Mouse (Mus musculus) mammary gland, adult 2 months (tissue): ENCODE results near the gene Hipk1. TPM values are rescaled to one million over a fixed set of nuclear protein-coding genes. Genes with fewer than 3 reads are reported as not detected.

Experiments used
- polyA plus RNA-seq: library from polyadenylated mRNA; depleted of rRNA; stranded (reverse); fragments of >200 nt; gene quantifications from 2 replicates; pipeline ENCODE4 v1.2.3, GENCODE M21; 2012; ENCODE audit warnings: low replicate concordance; rRNA removed

The Hipk1 gene
- polyA plus RNA-seq: 81.0 and 97.1 TPM in 2 replicates

DNA sequence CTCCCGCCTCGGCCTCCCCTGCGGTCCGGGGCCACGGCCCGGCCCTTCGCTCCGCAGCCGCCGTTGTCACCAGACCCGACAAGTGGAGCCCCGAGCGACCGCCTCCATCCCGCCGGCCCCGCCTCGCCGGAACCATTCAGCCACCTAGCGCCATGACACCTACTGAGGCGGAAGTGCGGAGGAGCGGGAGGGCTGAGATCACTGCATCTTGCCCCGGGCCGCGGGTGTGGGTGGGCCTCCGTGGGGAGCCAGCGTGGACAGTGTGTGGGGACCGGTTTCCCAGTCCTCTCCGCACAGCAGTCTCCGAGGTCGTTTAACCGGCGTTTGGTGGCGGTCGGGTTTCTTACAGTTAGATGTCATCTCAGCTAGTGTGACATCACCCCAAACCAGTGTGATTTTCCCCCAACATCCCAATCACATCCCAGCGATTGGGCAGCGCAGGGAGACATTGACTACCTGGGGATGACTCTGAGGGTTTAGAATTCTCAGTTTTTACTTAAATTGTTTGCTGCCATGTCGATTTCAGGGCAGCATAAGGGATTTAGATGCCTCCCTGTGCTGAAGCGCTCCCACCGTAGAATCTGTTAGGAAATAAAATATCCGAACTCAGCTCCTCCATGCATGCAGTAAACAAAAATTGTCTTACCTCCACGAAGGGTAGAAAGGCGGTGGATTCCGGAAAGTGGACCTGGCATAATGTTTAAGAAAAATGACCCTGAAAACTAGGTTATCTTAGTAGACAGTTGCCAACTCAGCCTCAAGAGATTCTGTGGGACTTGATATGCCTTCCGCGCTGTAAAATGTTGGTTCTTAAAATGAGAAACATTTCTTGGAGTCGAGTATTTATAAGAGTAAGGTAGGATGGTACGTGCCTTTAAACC, at the start of gene Hipk1:
Hipk1 (minus strand) TSS at position 334 of the 881 bp plus-strand sequence.

DNA sequence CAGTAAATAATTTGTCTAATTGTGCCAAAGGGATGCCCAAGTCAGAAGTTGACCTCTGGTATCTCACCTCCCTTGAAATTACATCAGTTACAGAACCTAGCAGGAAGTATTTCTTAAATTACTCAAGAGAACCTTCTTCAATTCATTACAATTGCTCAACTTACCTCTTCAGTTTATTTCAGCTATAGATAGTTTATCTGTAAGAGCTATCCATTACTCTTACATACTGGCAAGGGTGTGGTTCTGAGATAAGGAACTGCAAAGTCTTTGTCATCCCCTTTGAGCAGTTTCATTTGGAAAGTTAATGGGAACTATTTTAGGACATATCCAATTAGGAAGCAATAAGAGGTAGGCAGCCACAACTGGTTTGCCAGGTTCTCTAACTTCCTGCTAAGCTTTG, 41.1 kb upstream of the Hipk1 start, which contains the start of gene Bcl2l15:
Bcl2l15 (plus strand) TSS at position 176 of the 400 bp plus-strand sequence.

DNA sequence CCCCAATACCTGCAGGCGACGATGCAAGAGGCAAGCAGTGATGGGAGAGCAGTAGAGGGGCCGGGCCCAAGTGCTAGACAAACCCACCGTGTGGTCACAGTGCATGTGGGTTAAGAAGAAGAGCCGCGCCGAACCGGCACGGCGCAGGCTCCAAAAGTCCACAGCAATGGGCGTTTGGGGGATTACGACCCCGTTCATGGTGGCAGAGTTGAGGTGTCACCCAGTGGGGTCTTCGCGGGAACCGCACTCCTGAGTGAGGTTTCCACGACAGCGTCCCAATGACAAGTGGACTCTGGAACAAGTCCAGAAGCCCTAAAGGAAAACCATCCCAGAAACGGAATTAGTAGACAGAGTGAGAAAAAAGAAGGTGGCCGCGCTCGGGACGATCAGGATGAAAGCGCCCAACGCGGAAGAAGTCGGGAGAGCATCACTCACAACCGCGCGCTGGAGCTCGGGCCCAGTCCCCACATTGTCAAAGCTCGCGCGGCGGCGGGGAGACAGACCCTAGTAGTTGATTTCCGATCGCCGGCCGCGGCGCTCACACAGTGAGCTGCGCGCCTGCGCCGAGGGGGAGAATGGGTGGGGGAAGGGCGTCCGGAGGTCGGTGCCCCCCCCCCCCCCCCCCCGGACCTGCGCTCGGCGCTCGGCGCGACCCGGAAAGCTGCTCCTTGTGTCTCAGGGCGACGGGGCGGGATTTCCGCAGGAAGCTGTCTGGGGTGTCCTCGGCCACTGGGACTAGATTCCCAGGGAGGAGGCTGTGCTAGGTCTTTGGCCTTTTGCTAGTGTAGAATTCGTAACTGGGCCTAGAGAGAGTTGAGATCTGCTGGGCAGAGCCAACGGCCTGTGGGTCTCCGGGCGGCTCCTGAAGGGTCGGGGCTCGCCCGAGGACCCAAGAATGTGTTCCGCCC, 17.8 kb upstream of the Hipk1 start, which contains the start of the genes Dclre1b, Ap4b1 and Gm43064:
Dclre1b (minus strand) TSS at position 554 of the 908 bp plus-strand sequence.
Ap4b1 (plus strand) TSS at position 630 of the 908 bp plus-strand sequence.
Gm43064 (plus strand) TSS at position 683 of the 908 bp plus-strand sequence.

DNA sequence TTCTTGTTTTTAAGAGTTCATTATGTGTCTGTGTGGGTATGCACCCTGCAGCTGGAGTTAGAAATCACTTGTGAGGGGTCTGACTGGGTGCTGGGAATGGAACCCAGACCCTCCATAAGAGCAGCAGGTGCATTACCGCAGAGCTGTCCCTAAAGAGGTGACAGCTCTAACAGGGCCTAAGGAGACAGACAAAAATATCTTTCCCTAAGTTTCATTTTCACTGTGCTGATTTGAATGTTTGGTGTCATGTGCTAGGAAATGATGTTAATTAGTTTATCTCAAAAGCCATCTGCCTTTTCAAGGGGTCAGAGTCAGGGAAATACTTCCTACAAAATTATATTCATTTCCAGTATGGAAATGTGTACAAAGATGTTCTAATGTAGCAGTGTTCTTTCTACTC, 52.0 kb downstream of the Hipk1 start, which contains the start of gene Gm10964:
Gm10964 (plus strand) TSS at position 38 of the 400 bp plus-strand sequence.

DNA sequence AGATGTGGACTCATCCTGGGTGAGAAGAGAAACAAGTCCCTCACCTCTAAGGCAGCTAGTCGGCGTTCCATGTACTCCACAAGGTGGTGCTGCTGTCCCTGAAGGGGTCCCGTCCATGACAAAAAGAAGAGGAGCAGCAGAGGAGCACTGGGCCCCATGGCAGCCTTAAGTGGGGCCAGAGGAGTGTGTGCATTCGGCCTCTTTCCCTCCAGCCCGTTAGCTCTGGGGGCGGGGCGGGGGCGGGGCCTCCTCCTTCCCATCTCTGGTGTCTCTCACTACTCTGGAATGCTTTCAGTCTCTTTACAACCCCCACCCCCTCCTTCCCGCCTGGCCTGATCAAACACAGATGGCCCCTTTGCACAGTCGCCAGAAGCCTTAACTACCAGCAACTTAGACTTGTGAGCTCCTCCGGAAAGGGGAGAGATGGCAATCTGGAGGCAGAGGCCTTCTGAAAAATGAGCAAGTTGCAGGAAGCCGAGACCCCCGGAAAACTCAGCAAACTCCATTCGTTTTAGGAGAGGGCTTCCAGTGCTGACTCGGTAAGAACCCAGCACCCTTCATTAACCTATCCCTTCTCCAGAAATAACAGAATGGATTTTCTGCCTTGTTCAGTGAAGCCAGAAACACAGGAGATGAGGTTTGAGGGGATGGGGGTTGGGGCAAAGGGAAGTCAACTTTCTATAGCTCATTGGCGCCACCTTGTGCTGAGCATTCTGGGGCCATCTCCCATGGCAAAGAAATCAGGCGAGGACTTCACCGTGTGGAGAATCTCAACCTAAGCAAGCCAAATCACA, 53.4 kb downstream of the Hipk1 start, which contains the start of gene Olfml3:
Olfml3 (minus strand) TSS at position 224 of the 794 bp plus-strand sequence.

Other genes with a start within 250 kb of the Hipk1 start
- gene Syt6, start 216.3 kb downstream of the Hipk1 start, polyA plus RNA-seq: 0.18 TPM in 1 of 2 replicates, not detected in the other
- 0.07 TPM in 1 of 2 replicates, not detected in the other for gene Atg4a-ps, start 145.5 kb downstream of the Hipk1 start, polyA plus RNA-seq
- 10.8 and 17.0 TPM in 2 replicates for gene Olfml3, start 53.6 kb downstream of the Hipk1 start, polyA plus RNA-seq
- not detected in 2 replicates for gene Gm10964, start 52.2 kb downstream of the Hipk1 start, polyA plus RNA-seq
- gene Dclre1b, start 17.9 kb upstream of the Hipk1 start, polyA plus RNA-seq: 16.3 and 19.2 TPM in 2 replicates
- gene Ap4b1, start 18.0 kb upstream of the Hipk1 start, polyA plus RNA-seq: 10.9 and 23.3 TPM in 2 replicates
- 0.13 TPM in 1 of 2 replicates, not detected in the other for gene Gm43064, start 18.0 kb upstream of the Hipk1 start, polyA plus RNA-seq
- not detected in 2 replicates for gene Bcl2l15, start 41.0 kb upstream of the Hipk1 start, polyA plus RNA-seq
- gene Ptpn22, start 68.2 kb upstream of the Hipk1 start, polyA plus RNA-seq: 12.0 and 16.0 TPM in 2 replicates
- gene Rsbn1, start 122.6 kb upstream of the Hipk1 start, polyA plus RNA-seq: 3.2 and 6.5 TPM in 2 replicates
- 4.4 and 8.3 TPM in 2 replicates for gene Phtf1, start 176.5 kb upstream of the Hipk1 start, polyA plus RNA-seq